Mouse (Mus musculus) lung, postnatal 0 days (tissue): Measurements from ENCODE around the gene Lad1.

Experiments used
- CTCF ChIP-seq: IDR thresholded peaks from 2 replicates; pipeline ENCODE4 v1.5.1; 2016; ENCODE audit warnings: antibody characterized with exemption, mild to moderate bottlenecking
- EP300 ChIP-seq: IDR thresholded peaks from 2 replicates; pipeline ENCODE4 v1.6.1; 2016; ENCODE audit warnings: antibody characterized with exemption, mild to moderate bottlenecking, control low read depth

- no peak for TF ChIP-seq CTCF
- no peak for TF ChIP-seq EP300
These were observed 45.5 kb downstream of the Lad1 start for GRCm38 (mm10) chr1:135863786-135864335.
